Mouse (Mus musculus): ENCODE results near the gene Slc12a4.
"Not testable (repeated sequence)": the region's sequence is repeated elsewhere in the genome, so short reads cannot be mapped to it uniquely, and the experiment has no call there.

Gene Slc12a4

GRCm38 (mm10) chr8:105965905-105966341 is at the start of gene Slc12a4:
TSS of gene Slc12a4 (minus strand) at chr8:105966097.
- DNase-seq (ENCODE audit: low read depth, low spot score) = no peak

GRCm38 (mm10) chr8:106012203-106012602 is 46.3 kb upstream of the Slc12a4 start:
- not testable (repeated sequence) for DNase-seq (ENCODE audit: low read depth, low spot score)

- no peak for DNase-seq (ENCODE audit: low read depth, low spot score)
These were observed 45.7 kb upstream of the Slc12a4 start, which contains the start of gene Ddx28 for GRCm38 (mm10) chr8:106011643-106011986. TSS of gene Ddx28 (minus strand) at chr8:106011882.

GRCm38 (mm10) chr8:106010748-106011642 is 45.1 kb upstream of the Slc12a4 start:
- peak; percentile 90 for DNase-seq (ENCODE audit: low read depth, low spot score)

GRCm38 (mm10) chr8:106007891-106008290 is 42.0 kb upstream of the Slc12a4 start:
- DNase-seq (ENCODE audit: low read depth, low spot score) = not testable (repeated sequence)

GRCm38 (mm10) chr8:106007135-106007534 is 41.2 kb upstream of the Slc12a4 start:
- no peak for DNase-seq (ENCODE audit: low read depth, low spot score)

GRCm38 (mm10) chr8:106006413-106006812 is 40.5 kb upstream of the Slc12a4 start:
- DNase-seq (ENCODE audit: low read depth, low spot score) = no peak

- DNase-seq (ENCODE audit: low read depth, low spot score) = no peak
These were observed 40.0 kb upstream of the Slc12a4 start, which contains the start of gene Dpep2nb for GRCm38 (mm10) chr8:106005875-106006274. TSS of gene Dpep2nb (minus strand) at chr8:106005975.

GRCm38 (mm10) chr8:106004538-106005207 is 38.8 kb upstream of the Slc12a4 start:
- no peak for DNase-seq (ENCODE audit: low read depth, low spot score)

- no peak for DNase-seq (ENCODE audit: low read depth, low spot score)
These were observed 36.0 kb upstream of the Slc12a4 start for GRCm38 (mm10) chr8:106001908-106002307.

- DNase-seq (ENCODE audit: low read depth, low spot score) = no peak
These were observed 33.1 kb upstream of the Slc12a4 start for GRCm38 (mm10) chr8:105998971-105999370.

- DNase-seq (ENCODE audit: low read depth, low spot score) = no peak
These were observed 30.5 kb upstream of the Slc12a4 start for GRCm38 (mm10) chr8:105996359-105996758.

GRCm38 (mm10) chr8:105993226-105993625 is 27.3 kb upstream of the Slc12a4 start:
- DNase-seq (ENCODE audit: low read depth, low spot score) = no peak

- DNase-seq (ENCODE audit: low read depth, low spot score) = no peak
These were observed 26.6 kb upstream of the Slc12a4 start for GRCm38 (mm10) chr8:105992499-105992898.

GRCm38 (mm10) chr8:105991546-105991945 is 25.6 kb upstream of the Slc12a4 start:
- no peak for DNase-seq (ENCODE audit: low read depth, low spot score)

- peak; percentile 63 for DNase-seq (ENCODE audit: low read depth, low spot score)
These were observed 25.0 kb upstream of the Slc12a4 start, which contains the start of gene Dus2 for GRCm38 (mm10) chr8:105990856-105991387. TSS of gene Dus2 (plus strand) at chr8:105991337.

GRCm38 (mm10) chr8:105988546-105988945 is 22.6 kb upstream of the Slc12a4 start:
- DNase-seq (ENCODE audit: low read depth, low spot score) = no peak

- not testable (repeated sequence) for DNase-seq (ENCODE audit: low read depth, low spot score)
These were observed 17.5 kb upstream of the Slc12a4 start for GRCm38 (mm10) chr8:105983406-105983805.

- DNase-seq (ENCODE audit: low read depth, low spot score) = no peak
These were observed 15.2 kb upstream of the Slc12a4 start for GRCm38 (mm10) chr8:105981146-105981545.

GRCm38 (mm10) chr8:105979325-105979724 is 13.4 kb upstream of the Slc12a4 start, which contains the start of gene Dpep3:
TSS of gene Dpep3 (minus strand) at chr8:105979429.
- no peak for DNase-seq (ENCODE audit: low read depth, low spot score)

- DNase-seq (ENCODE audit: low read depth, low spot score) = no peak
These were observed 9.5 kb upstream of the Slc12a4 start for GRCm38 (mm10) chr8:105975363-105975762.

All from retina, adult 2 months (tissue).